14 mouse cellular contexts compared by ENCODE assay signal in the genomic region with DNA sequence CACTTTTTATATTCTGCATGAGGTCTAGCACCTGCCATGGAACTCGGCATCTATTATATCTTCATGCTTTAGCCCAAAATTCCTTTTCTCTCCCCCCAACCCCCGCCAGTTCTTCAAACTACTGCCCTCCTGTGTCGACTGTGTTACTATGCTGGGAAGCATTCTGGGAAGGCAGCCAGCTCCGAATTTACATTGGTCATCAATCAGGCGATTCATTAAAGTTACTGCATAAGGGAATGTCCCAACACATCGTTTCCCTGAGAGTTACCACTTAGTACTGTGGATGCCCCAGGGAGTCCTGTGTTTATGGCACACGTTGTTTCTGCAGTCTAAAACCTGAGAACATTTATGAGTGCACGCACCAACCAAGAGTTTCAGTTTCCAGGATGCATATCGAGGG.
A peak's percentile ranks its signal among the peaks of the same experiment; 100 is the strongest.
DNase-seq lines count a peak whose midpoint lies in the region; ATAC-seq lines count a peak whose summit lies in the region.
"Had no signal": no experiment of that assay in that cellular context is flagged by ENCODE, and none has a peak within 500 bp of the region (broad histone marks: within the 10 kb centered on the region; RNA-seq: fewer than 3 reads in every experiment).

No protein-coding gene starts in this region.

- no peak overlapping the region for H3K4me3 ChIP-seq in forebrain, embryonic 14.5 days (ENCODE audit: low read depth, low read length)
- no peak overlapping the region for H3K4me3 ChIP-seq in forebrain, embryonic 10.5 days
- no peak overlapping the region for H3K4me3 ChIP-seq in hindbrain, embryonic 14.5 days (replicated peaks; ENCODE audit: low read length)
- H3K4me3 ChIP-seq: midbrain, embryonic 12.5 days had no signal

- intact Hi-C loops in left cerebral cortex, postnatal 4 days (cut with DNase I): no loop called here

- no peak overlapping the region for H3K9ac ChIP-seq in forebrain, embryonic 14.5 days (ENCODE audit: low read length)
- H3K9ac ChIP-seq in hindbrain, embryonic 14.5 days: no peak overlapping the region
- H3K9ac ChIP-seq: midbrain, embryonic 12.5 days had no signal

- H3K36me3 ChIP-seq in forebrain, embryonic 14.5 days (ENCODE audit: control insufficient read depth, insufficient read depth, low read length): no peaks in the 10 kb centered on the region
- no peaks in the 10 kb centered on the region for H3K36me3 ChIP-seq in forebrain, embryonic 10.5 days (replicated peaks)
- no peaks in the 10 kb centered on the region for H3K36me3 ChIP-seq in hindbrain, embryonic 14.5 days (replicated peaks; ENCODE audit: control insufficient read depth, insufficient read depth)
- H3K36me3 ChIP-seq: midbrain, embryonic 12.5 days had no signal

- H3K27me3 ChIP-seq in forebrain, embryonic 14.5 days (replicated peaks; ENCODE audit: control insufficient read depth, insufficient read depth, low read length): no peaks in the 10 kb centered on the region
- H3K27me3 ChIP-seq in forebrain, embryonic 10.5 days (ENCODE audit: poor library complexity, severe bottlenecking): no peaks in the 10 kb centered on the region
- H3K27me3 ChIP-seq in hindbrain, embryonic 14.5 days (ENCODE audit: control insufficient read depth, insufficient read depth, low read length): no peaks in the 10 kb centered on the region
- H3K27me3 ChIP-seq: midbrain, embryonic 12.5 days had no signal

- peak; percentile 75 for DNase-seq in forebrain, embryonic 14.5 days (ENCODE audit: low spot score)
- DNase-seq in forebrain, embryonic 10.5 days (ENCODE audit: extremely low spot score, low spot score): no peak
- peak; percentile 52 for DNase-seq in left cerebral cortex, postnatal 4 days
- no peak for DNase-seq in left cerebral cortex, adult 9 months (ENCODE audit: low spot score in 2 of 2)
- DNase-seq in hindbrain, embryonic 14.5 days (ENCODE audit: low spot score): peak; percentile 71
- peak; percentile 2 to 7 for DNase-seq in right cerebral cortex, adult 2 months (ENCODE audit: low spot score in 2 of 2)
- no peak for DNase-seq in thymus, postnatal 10 days (ENCODE audit: low spot score in 2 of 2)
- no peak for DNase-seq in ovary, postnatal 14 days (ENCODE audit: low spot score)
- DNase-seq: adrenal gland, postnatal 36 days; heart, adult 11 months; heart, postnatal 10 days; kidney, adult 9 months; lung, adult 18-20 months had no signal

- 30% methylated on average over 9 of the region's 9 CpGs for WGBS in forebrain, embryonic 14.5 days
- WGBS in forebrain, embryonic 10.5 days: 88% methylated on average over 9 of the region's 9 CpGs
- 46% methylated on average over 9 of the region's 9 CpGs for WGBS in hindbrain, embryonic 14.5 days

- peak; percentile 60; the same call in 1 of the 2 replicates for ATAC-seq in forebrain, embryonic 14.5 days
- ATAC-seq in hindbrain, embryonic 14.5 days (ENCODE audit: low FRiP score): peak; percentile 77; the same call in 1 of the 2 replicates

- H3K9me3 ChIP-seq in forebrain, embryonic 14.5 days (replicated peaks; ENCODE audit: control insufficient read depth, low read length): no peaks in the 10 kb centered on the region
- no peaks in the 10 kb centered on the region for H3K9me3 ChIP-seq in forebrain, embryonic 10.5 days
- H3K9me3 ChIP-seq in hindbrain, embryonic 14.5 days (ENCODE audit: control insufficient read depth, low read length): no peaks in the 10 kb centered on the region
- H3K9me3 ChIP-seq: midbrain, embryonic 12.5 days had no signal

- no peak overlapping the region for H3K27ac ChIP-seq in forebrain, embryonic 14.5 days (ENCODE audit: low read depth, low read length)
- H3K27ac ChIP-seq in forebrain, embryonic 10.5 days: no peak overlapping the region
- H3K27ac ChIP-seq in hindbrain, embryonic 14.5 days: no peak overlapping the region
- H3K27ac ChIP-seq: midbrain, embryonic 12.5 days had no signal

- no peak overlapping the region for H3K4me2 ChIP-seq in forebrain, embryonic 14.5 days (ENCODE audit: low read length)
- H3K4me2 ChIP-seq in hindbrain, embryonic 14.5 days (replicated peaks): no peak overlapping the region
- H3K4me2 ChIP-seq: midbrain, embryonic 12.5 days had no signal

- no peaks in the 10 kb centered on the region for H3K4me1 ChIP-seq in forebrain, embryonic 14.5 days (ENCODE audit: control insufficient read depth, insufficient read depth, low read length)
- no peaks in the 10 kb centered on the region for H3K4me1 ChIP-seq in forebrain, embryonic 10.5 days
- H3K4me1 ChIP-seq in hindbrain, embryonic 14.5 days (replicated peaks; ENCODE audit: control insufficient read depth, insufficient read depth, low read length): no peaks in the 10 kb centered on the region
- H3K4me1 ChIP-seq: midbrain, embryonic 12.5 days had no signal

Comparison
In these comparisons a context has a peak if more than half of its experiments do, and no peak if none do; other contexts are left out.
1. DNase-seq: peak in forebrain, embryonic 14.5 days (single experiment), left cerebral cortex, postnatal 4 days (single experiment), hindbrain, embryonic 14.5 days (single experiment) and right cerebral cortex, adult 2 months (2 of 2); none in forebrain, embryonic 10.5 days (single experiment), left cerebral cortex, adult 9 months (0 of 2), thymus, postnatal 10 days (0 of 2) and ovary, postnatal 14 days (single experiment).